Mouse (Mus musculus) cerebellum, adult 2 months (tissue): ENCODE measurements around the gene Trim43a.
"Not testable (repeated sequence)": the region's sequence is repeated elsewhere in the genome, so short reads cannot be mapped to it uniquely, and the experiment has no call there.

Experiments
- CTCF ChIP-seq: fragments of 200-500 bp; IDR thresholded peaks from 2 replicates; pipeline ENCODE4 v1.5.1; 2011; ENCODE audit warnings: low read depth, mild to moderate bottlenecking, control low read depth, low read length, moderate library complexity, borderline replicate concordance; ENCODE audit not compliant: insufficient read depth
- POLR2A ChIP-seq: fragments of 200-500 bp; IDR thresholded peaks from 2 replicates; pipeline ENCODE4 v1.6.1; 2011; ENCODE audit warnings: low read length, control low read depth, borderline replicate concordance; ENCODE audit not compliant: insufficient read depth

DNA sequence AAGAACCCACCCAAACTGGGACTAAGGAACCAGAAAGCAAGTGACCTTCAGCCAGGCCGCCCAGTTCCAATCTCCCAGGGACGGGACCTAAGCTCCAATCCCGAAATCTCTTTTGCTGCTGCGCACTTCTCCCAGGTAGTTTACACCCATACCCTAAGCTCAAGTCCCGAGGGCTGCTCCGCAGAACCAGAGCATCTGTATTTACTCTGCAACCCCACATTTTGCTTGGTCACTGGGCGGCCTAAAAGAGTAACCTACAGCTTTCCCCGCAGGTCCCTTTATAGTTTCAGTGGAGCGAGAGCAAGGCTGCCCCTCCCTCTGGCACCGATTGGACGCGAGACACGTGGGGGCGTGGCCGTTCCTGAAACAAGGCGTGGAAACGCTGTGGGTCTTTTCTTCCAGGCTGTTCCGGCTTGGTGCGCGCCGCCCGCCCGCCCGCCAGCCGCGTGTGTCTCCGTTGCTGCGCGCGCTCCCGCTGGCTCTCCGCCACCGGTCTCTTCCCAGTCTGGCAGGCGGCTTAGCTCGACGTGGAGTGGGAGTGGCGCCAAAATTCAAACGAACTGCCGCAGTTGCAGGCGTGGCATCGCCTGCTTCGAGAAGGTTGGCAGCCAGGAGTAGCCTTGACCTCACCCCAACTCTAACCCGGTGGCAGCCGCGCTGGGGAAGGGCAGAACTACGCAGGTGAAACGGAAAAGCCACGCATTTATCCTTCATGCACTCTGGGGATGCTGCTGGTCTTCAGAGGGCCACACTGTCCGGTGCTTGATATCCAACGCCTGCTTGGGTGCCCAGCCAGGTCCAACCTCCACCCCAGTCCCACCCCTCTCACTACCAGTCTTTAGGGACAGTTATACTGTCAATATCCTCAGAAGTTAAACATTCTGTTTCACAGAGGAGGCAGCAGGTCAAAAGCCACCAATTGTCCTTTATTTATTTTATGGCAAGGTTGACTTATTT lies 18.8 kb downstream of the Trim43a start:
- TF ChIP-seq CTCF, POLR2A: not testable (repeated sequence)
